Mouse (Mus musculus) ovary, adult 10 weeks (tissue): ENCODE results near the gene Haghl. TPM values are rescaled to one million over a fixed set of nuclear protein-coding genes. Genes with fewer than 3 reads are reported as not detected.

ENCODE experiments used
- polyA plus RNA-seq: library from polyadenylated mRNA; stranded (reverse); fragments of 350-450 nt; fragmentation: Illumina TruSeq; extraction: RNeasy Lipid Tissue Mini Kit (QIAGEN cat#74804); gene quantifications from one replicate; pipeline ENCODE4 v1.2.3, GENCODE M21; 2014

Gene Haghl
- 1.4 TPM for polyA plus RNA-seq

DNA sequence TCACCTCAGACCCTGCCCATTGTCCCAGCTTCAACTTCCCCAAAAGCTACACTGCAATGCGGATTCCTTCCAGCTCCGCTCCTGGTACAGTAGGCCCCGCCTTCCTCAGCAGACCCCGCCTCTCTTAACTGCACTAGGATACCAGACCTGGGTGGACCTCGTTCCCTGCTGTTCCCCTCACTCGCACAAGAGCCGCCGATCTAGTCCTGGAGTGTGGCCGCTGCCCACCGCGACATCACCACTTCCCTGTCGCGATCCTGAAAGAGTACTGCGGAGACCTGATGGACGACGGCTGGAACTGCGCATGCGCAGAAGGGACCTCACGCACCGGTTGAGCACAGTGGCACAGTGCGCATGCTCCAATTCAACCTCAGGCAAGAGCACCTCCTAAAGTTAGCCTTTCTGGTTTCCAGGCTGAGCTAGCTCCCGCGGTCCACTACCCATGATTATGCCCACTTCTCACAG is at the start of gene Haghl:
Haghl (minus strand) TSS at position 393 of the 465 bp plus-strand sequence.

DNA sequence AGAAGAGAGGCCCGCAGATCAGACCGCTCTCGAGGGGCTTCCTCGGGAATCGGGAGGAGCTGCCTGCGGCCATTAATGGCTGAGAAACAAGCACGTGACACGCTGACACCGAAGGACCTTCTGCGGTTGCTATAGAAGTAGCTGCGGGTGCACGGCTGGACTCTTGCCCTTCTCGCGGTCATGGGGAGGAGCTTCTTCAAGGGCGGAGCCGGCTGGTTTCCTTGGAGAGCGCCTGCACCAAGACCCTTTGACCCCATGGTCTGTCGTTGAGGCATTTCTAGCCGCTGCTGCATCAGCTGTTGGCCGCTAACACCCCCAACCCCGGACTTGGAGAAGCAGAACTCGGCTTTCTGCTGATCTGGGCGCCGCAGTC is 47.8 kb upstream of the Haghl start, which contains the start of gene Stub1:
Stub1 (minus strand) TSS at position 114 of the 373 bp plus-strand sequence.

DNA sequence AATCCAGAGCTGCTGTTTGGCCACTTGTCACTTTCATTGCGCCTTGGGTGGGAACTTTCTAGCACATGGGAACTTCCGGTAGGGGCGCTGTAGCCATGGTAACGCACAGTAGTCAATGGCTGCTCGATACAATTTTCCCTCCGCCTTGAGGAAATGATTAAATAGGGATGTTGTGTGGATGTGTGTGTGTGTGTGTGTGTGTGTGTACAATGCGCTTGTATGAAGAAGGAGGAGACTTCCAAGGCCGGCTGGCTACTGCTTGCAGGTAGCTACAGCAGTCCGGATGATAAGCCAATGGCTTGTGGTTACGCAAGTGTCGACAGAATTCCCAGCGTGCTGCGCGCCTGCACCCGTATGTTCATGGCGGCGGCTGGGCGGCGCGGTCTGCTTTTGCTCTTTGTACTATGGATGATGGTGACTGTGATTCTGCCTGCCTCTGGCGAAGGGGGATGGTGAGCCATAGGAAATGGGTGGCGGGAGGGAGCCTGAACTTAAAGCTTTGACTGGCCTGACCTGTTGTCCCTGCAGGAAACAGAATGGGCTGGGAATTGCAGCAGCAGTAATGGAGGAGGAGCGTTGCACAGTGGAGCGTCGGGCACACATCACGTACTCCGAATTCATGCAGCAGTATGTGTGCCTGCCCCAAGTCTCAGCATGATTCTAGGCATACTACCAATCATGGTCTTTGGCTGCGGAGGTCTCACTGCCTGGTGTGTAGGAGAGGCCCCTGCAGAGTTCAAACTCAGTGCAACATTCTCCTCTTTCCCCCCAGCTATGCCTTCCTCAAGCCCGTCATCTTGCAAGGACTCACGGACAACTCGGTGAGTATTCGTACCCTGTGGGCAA is 43.5 kb upstream of the Haghl start, which contains the start of gene Jmjd8:
Jmjd8 (plus strand) TSS at position 156 of the 846 bp plus-strand sequence.

GRCm38 (mm10) chr17:25823452-25823851 is 38.0 kb upstream of the Haghl start, which contains the start of gene Wdr24:
Wdr24 (plus strand) TSS chr17:25823627.

GRCm38 (mm10) chr17:25808789-25809605 is 23.5 kb upstream of the Haghl start, which contains the start of gene Fbxl16:
Fbxl16 (plus strand) TSS chr17:25809085.

DNA sequence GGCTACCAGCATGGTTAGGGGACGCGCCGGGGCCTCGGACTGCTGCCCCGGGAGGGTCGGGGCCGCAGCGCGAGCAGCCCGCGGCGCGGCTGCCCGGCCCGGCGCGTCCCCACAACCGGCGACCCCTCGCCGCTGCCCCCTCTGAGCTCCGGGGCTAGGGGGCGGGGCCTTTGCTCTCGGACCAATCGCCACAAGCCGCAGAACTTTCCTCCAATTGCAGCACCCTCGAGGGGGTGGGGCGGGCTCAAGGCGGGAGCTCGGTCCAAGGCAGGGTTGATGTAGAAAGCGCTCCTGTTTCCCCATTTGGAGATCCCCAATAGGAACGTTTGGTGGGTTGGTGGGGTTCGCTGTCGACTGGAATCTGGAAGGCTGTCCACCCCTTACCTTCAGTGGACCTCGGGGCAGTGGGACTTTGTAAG is 11.5 kb upstream of the Haghl start, which contains the start of gene Metrn:
Metrn (minus strand) TSS at position 186 of the 419 bp plus-strand sequence.

GRCm38 (mm10) chr17:25795609-25796092 is 10.2 kb upstream of the Haghl start, which contains the start of gene AC134908.4:
AC134908.4 (minus strand) TSS chr17:25795659.

DNA sequence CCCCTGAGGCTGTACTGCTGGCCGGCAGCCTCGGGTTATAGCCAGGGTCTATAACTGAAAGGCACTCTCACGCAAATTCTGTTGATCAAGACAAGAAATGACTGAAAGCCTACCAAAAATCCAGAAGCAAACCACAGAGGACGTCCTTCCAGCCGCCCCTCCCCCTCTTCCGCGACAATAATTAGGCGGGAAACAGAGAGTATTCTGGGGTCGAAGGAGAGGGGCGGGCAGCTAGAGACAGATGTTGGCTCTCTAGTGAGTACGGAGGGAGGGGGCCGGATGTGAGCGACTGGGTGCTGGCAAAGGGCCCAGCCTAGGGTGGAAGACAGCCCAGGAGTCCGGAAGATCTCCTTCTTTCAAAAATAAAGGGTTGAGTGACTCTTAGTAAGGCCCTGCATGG is 7.1 kb upstream of the Haghl start, which contains the start of gene Fam173a:
Fam173a (minus strand) TSS at position 287 of the 400 bp plus-strand sequence.

DNA sequence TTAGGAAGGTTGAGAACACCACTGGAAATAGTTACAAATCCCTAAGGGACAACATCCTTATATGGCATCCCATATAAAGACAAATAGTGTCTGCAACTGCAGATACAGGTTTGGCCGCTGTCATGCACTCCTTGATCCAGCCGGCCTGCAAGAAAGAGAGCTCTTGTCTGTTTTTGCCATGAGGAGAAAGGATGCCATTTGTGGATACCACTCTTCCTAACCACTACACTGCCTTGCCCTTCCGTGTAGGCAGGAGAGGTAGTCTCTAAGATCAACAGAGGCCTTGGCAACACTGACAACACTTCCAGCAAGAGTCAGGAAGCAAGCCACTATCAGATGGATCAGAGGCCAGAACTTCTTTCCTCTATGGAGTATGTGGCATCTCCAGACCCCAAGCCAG is 807 bp upstream of the Haghl start, which contains the start of gene Ccdc78:
Ccdc78 (plus strand) TSS at position 301 of the 400 bp plus-strand sequence.

DNA sequence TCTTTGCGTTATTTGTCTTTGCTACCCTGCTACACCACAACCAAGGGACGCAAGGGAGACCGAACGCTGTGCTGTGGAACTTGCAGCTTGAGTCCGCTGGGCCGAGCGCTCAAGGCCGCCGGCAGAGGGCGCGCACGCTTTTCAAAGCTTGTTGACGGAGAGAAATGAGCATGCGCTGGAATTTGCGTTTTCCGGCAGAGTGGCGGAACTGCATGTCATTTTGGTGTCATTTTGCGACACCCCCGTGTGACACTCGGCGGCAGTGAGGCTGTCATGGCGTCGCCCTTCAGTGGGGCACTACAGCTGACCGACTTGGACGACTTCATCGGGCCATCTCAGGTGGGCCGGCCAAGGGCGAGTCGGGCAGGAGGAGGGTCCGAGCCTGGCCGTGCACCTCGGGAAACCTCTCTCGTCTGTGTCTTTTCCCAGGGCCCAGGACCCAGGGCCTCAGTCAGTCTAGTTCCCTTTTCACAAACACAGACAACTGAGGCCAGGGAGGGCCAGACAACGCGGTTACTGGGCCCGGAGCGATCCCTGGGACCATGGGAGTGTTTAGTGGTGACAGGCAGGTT is 11.8 kb downstream of the Haghl start, which contains the start of gene Narfl:
Narfl (plus strand) TSS at position 228 of the 572 bp plus-strand sequence.

GRCm38 (mm10) chr17:25754241-25754640 is 31.2 kb downstream of the Haghl start, which contains the start of gene Msln:
Msln (minus strand) TSS chr17:25754378.

GRCm38 (mm10) chr17:25735745-25736144 is 49.7 kb downstream of the Haghl start, which contains the start of gene Mslnl:
Mslnl (plus strand) TSS chr17:25736042.

Other genes with a start within 250 kb of the Haghl start
- 1.3 TPM for gene Sox8, start 215.0 kb downstream of the Haghl start, polyA plus RNA-seq
- 0.43 TPM for gene Lmf1, start 206.6 kb downstream of the Haghl start, polyA plus RNA-seq
- gene Gng13, start 68.5 kb downstream of the Haghl start, polyA plus RNA-seq = not detected
- not detected for gene Chtf18, start 58.3 kb downstream of the Haghl start, polyA plus RNA-seq
- gene Rpusd1, start 58.0 kb downstream of the Haghl start, polyA plus RNA-seq = not detected
- not detected for gene Mslnl, start 49.6 kb downstream of the Haghl start, polyA plus RNA-seq
- 2.0 TPM for gene Msln, start 31.3 kb downstream of the Haghl start, polyA plus RNA-seq
- gene Narfl, start 11.9 kb downstream of the Haghl start, polyA plus RNA-seq = 0.80 TPM
- 0.43 TPM for gene Ccdc78, start 907 bp upstream of the Haghl start, polyA plus RNA-seq
- not detected for gene Fam173a, start 7.2 kb upstream of the Haghl start, polyA plus RNA-seq
- gene AC134908.4, start 10.0 kb upstream of the Haghl start, polyA plus RNA-seq = not detected
- 0.26 TPM for gene Metrn, start 11.5 kb upstream of the Haghl start, polyA plus RNA-seq
- 0.94 TPM for gene Fbxl16, start 23.4 kb upstream of the Haghl start, polyA plus RNA-seq
- gene Wdr24, start 38.0 kb upstream of the Haghl start, polyA plus RNA-seq = 0.29 TPM
- gene Jmjd8, start 43.2 kb upstream of the Haghl start, polyA plus RNA-seq = 1.5 TPM
- gene Stub1, start 47.7 kb upstream of the Haghl start, polyA plus RNA-seq = 2.7 TPM
- gene Rhbdl1, start 51.6 kb upstream of the Haghl start, polyA plus RNA-seq = not detected
- not detected for gene Gm20683, start 56.1 kb upstream of the Haghl start, polyA plus RNA-seq
- gene Rhot2, start 59.2 kb upstream of the Haghl start, polyA plus RNA-seq = 8.3 TPM
- gene Wdr90, start 75.8 kb upstream of the Haghl start, polyA plus RNA-seq = 1.0 TPM
- not detected for gene Mcrip2, start 83.1 kb upstream of the Haghl start, polyA plus RNA-seq
- gene Mettl26, start 89.4 kb upstream of the Haghl start, polyA plus RNA-seq = 10.6 TPM
- gene Wfikkn1, start 95.2 kb upstream of the Haghl start, polyA plus RNA-seq = not detected
- gene Rab40c, start 134.1 kb upstream of the Haghl start, polyA plus RNA-seq = 1.1 TPM
- 27.4 TPM for gene Pigq, start 159.3 kb upstream of the Haghl start, polyA plus RNA-seq
- 0.29 TPM for gene Nhlrc4, start 159.3 kb upstream of the Haghl start, polyA plus RNA-seq
- not detected for gene A930017K11Rik, start 166.9 kb upstream of the Haghl start, polyA plus RNA-seq
- gene Capn15, start 200.1 kb upstream of the Haghl start, polyA plus RNA-seq = 0.51 TPM